Mouse (Mus musculus): ENCODE data around the gene Rlbp1. TPM values are rescaled to one million over a fixed set of nuclear protein-coding genes. Genes with fewer than 3 reads are reported as not detected.

The Rlbp1 gene
- polyA plus RNA-seq (2016; fragmentation: Nextera tagmentation; extraction: Ambion mirVana), result 0.10 and 0.31 TPM in 2 replicates

GRCm38 (mm10) chr7:79386422-79387133 is at the start of gene Rlbp1:
Gene Rlbp1 (minus strand): TSS chr7:79387048.
- 70% methylated on average over 16 of the region's 16 CpGs for WGBS
- Histone ChIP-seq H3K36me3 (no peaks in the 10 kb centered on the region), H3K9me3 (no peaks in the 10 kb centered on the region), H3K27me3 (ENCODE audit: insufficient read depth, poor library complexity, severe bottlenecking) (peaks cover 9% of the 10 kb centered on the region), H3K4me3 (no peak within 1 kb of the TSS), H3K27ac (no peak within 1 kb of the TSS), H3K4me1 (peaks cover 3% of the 10 kb centered on the region)
- DNase-seq (ENCODE audit: low spot score), result no peak

- no peaks in the 10 kb centered on the region for H3K9me3 ChIP-seq
- peaks cover 24% of the 10 kb centered on the region for H3K36me3 ChIP-seq
- H3K4me1 ChIP-seq, result peaks cover 15% of the 10 kb centered on the region; the same call in 1 of the 2 replicates
- DNase-seq (ENCODE audit: low spot score), result no peak
- no peaks in the 10 kb centered on the region for H3K27me3 ChIP-seq (ENCODE audit: insufficient read depth, poor library complexity, severe bottlenecking)
- H3K27ac ChIP-seq, result no peak overlapping the region
- 45% methylated on average over 5 of the region's 5 CpGs for WGBS
- no peak overlapping the region for H3K4me3 ChIP-seq
Observed at GRCm38 (mm10) chr7:79428243-79428642, 41.4 kb upstream of the Rlbp1 start.

GRCm38 (mm10) chr7:79425804-79426203 is 39.0 kb upstream of the Rlbp1 start:
- no peaks in the 10 kb centered on the region for H3K27me3 ChIP-seq (ENCODE audit: insufficient read depth, poor library complexity, severe bottlenecking)
- H3K4me3 ChIP-seq, result no peak overlapping the region
- no peak for DNase-seq (ENCODE audit: low spot score)
- 87% methylated on average over 10 of the region's 10 CpGs for WGBS
- H3K36me3 ChIP-seq, result peaks cover 27% of the 10 kb centered on the region
- H3K9me3 ChIP-seq, result no peaks in the 10 kb centered on the region
- no peak overlapping the region for H3K27ac ChIP-seq
- H3K4me1 ChIP-seq, result peaks cover 10% of the 10 kb centered on the region; the same call in 1 of the 2 replicates

GRCm38 (mm10) chr7:79422876-79423275 is 36.0 kb upstream of the Rlbp1 start:
- Histone ChIP-seq H3K4me3 (no peak overlapping the region), H3K9me3 (no peaks in the 10 kb centered on the region), H3K4me1 (0 out of 2 replicates have a peak, but pooled peaks cover 4% of the 10 kb centered on the region), H3K36me3 (peaks cover 31% of the 10 kb centered on the region), H3K27ac (no peak overlapping the region), H3K27me3 (ENCODE audit: insufficient read depth, poor library complexity, severe bottlenecking) (no peaks in the 10 kb centered on the region)
- WGBS, result 93% methylated on average over 10 of the region's 10 CpGs
- DNase-seq (ENCODE audit: low spot score), result no peak

- H3K4me3 ChIP-seq, result no peak overlapping the region
- no peak overlapping the region for H3K27ac ChIP-seq
- H3K9me3 ChIP-seq, result no peaks in the 10 kb centered on the region
- no peaks in the 10 kb centered on the region for H3K4me1 ChIP-seq
- 89% methylated on average over 7 of the region's 7 CpGs for WGBS
- H3K36me3 ChIP-seq, result peaks cover 22% of the 10 kb centered on the region
- DNase-seq (ENCODE audit: low spot score), result no peak
- H3K27me3 ChIP-seq (ENCODE audit: insufficient read depth, poor library complexity, severe bottlenecking), result no peaks in the 10 kb centered on the region
Observed at GRCm38 (mm10) chr7:79419950-79420349, 33.1 kb upstream of the Rlbp1 start.

- H3K27ac ChIP-seq, result no peak overlapping the region
- no peak overlapping the region for H3K4me3 ChIP-seq
- WGBS, result 88% methylated on average over 18 of the region's 18 CpGs
- no peak for DNase-seq (ENCODE audit: low spot score)
- no peaks in the 10 kb centered on the region for H3K27me3 ChIP-seq (ENCODE audit: insufficient read depth, poor library complexity, severe bottlenecking)
- H3K9me3 ChIP-seq, result no peaks in the 10 kb centered on the region
- no peaks in the 10 kb centered on the region for H3K4me1 ChIP-seq
- H3K36me3 ChIP-seq, result 0 out of 2 replicates have a peak, but pooled peaks cover 7% of the 10 kb centered on the region
Observed at GRCm38 (mm10) chr7:79414449-79415375, 27.9 kb upstream of the Rlbp1 start.

GRCm38 (mm10) chr7:79400296-79400695 is 13.4 kb upstream of the Rlbp1 start:
- Histone ChIP-seq H3K27ac (no peak overlapping the region), H3K36me3 (peaks cover 5% of the 10 kb centered on the region; the same call in 1 of the 2 replicates), H3K9me3 (no peaks in the 10 kb centered on the region), H3K4me3 (no peak overlapping the region), H3K27me3 (ENCODE audit: insufficient read depth, poor library complexity, severe bottlenecking) (no peaks in the 10 kb centered on the region), H3K4me1 (no peaks in the 10 kb centered on the region)
- 80% methylated on average over 3 of the region's 3 CpGs for WGBS
- DNase-seq (ENCODE audit: low spot score), result no peak

- no peak for DNase-seq (ENCODE audit: low spot score)
- no peak overlapping the region for H3K4me3 ChIP-seq
- H3K36me3 ChIP-seq, result peaks cover 5% of the 10 kb centered on the region; the same call in 1 of the 2 replicates
- no peaks in the 10 kb centered on the region for H3K4me1 ChIP-seq
- no peak overlapping the region for H3K27ac ChIP-seq
- WGBS, result 69% methylated on average over 12 of the region's 12 CpGs
- no peaks in the 10 kb centered on the region for H3K9me3 ChIP-seq
- no peaks in the 10 kb centered on the region for H3K27me3 ChIP-seq (ENCODE audit: insufficient read depth, poor library complexity, severe bottlenecking)
Observed at GRCm38 (mm10) chr7:79398971-79399370, 12.1 kb upstream of the Rlbp1 start.

GRCm38 (mm10) chr7:79398426-79398825 is 11.6 kb upstream of the Rlbp1 start:
- H3K36me3 ChIP-seq, result peaks cover 5% of the 10 kb centered on the region; the same call in 1 of the 2 replicates
- H3K4me3 ChIP-seq, result no peak overlapping the region
- no peaks in the 10 kb centered on the region for H3K27me3 ChIP-seq (ENCODE audit: insufficient read depth, poor library complexity, severe bottlenecking)
- no peaks in the 10 kb centered on the region for H3K9me3 ChIP-seq
- H3K27ac ChIP-seq, result no peak overlapping the region
- WGBS, result 84% methylated on average over 8 of the region's 8 CpGs
- no peaks in the 10 kb centered on the region for H3K4me1 ChIP-seq
- no peak for DNase-seq (ENCODE audit: low spot score)

GRCm38 (mm10) chr7:79397446-79397963 is 10.7 kb upstream of the Rlbp1 start:
- Histone ChIP-seq H3K4me1 (peaks cover 5% of the 10 kb centered on the region; the same call in 1 of the 2 replicates), H3K9me3 (no peaks in the 10 kb centered on the region), H3K36me3 (peaks cover 5% of the 10 kb centered on the region; the same call in 1 of the 2 replicates), H3K4me3 (no peak overlapping the region), H3K27me3 (ENCODE audit: insufficient read depth, poor library complexity, severe bottlenecking) (no peaks in the 10 kb centered on the region), H3K27ac (no peak overlapping the region)
- DNase-seq (ENCODE audit: low spot score), result no peak
- 82% methylated on average over 10 of the region's 10 CpGs for WGBS

GRCm38 (mm10) chr7:79395186-79395585 is 8.3 kb upstream of the Rlbp1 start:
- Histone ChIP-seq H3K4me3 (no peak overlapping the region), H3K4me1 (peaks cover 12% of the 10 kb centered on the region; the same call in 1 of the 2 replicates), H3K27ac (no peak overlapping the region), H3K27me3 (ENCODE audit: insufficient read depth, poor library complexity, severe bottlenecking) (no peaks in the 10 kb centered on the region), H3K9me3 (no peaks in the 10 kb centered on the region), H3K36me3 (peaks cover 5% of the 10 kb centered on the region; the same call in 1 of the 2 replicates)
- no peak for DNase-seq (ENCODE audit: low spot score)
- 84% methylated on average over 7 of the region's 7 CpGs for WGBS

- Histone ChIP-seq H3K27me3 (ENCODE audit: insufficient read depth, poor library complexity, severe bottlenecking) (no peaks in the 10 kb centered on the region), H3K27ac (no peak overlapping the region), H3K9me3 (no peaks in the 10 kb centered on the region), H3K4me3 (no peak overlapping the region), H3K36me3 (peaks cover 5% of the 10 kb centered on the region; the same call in 1 of the 2 replicates), H3K4me1 (peaks cover 12% of the 10 kb centered on the region; the same call in 1 of the 2 replicates)
- DNase-seq (ENCODE audit: low spot score), result no peak
- 82% methylated on average over 7 of the region's 7 CpGs for WGBS
Observed at GRCm38 (mm10) chr7:79394666-79395065, 7.8 kb upstream of the Rlbp1 start.
